Mouse (Mus musculus) embryo, embryonic 10 days (tissue): ENCODE measurements around the gene Atg10.
"Not testable (repeated sequence)": the region's sequence is repeated elsewhere in the genome, so short reads cannot be mapped to it uniquely, and the experiment has no call there.

Source experiments
- DNase-seq: peaks from one replicate; pipeline ENCODE4 v3.0.0-alpha.2; 2015; ENCODE audit warnings: low spot score

Atg10 gene

DNA sequence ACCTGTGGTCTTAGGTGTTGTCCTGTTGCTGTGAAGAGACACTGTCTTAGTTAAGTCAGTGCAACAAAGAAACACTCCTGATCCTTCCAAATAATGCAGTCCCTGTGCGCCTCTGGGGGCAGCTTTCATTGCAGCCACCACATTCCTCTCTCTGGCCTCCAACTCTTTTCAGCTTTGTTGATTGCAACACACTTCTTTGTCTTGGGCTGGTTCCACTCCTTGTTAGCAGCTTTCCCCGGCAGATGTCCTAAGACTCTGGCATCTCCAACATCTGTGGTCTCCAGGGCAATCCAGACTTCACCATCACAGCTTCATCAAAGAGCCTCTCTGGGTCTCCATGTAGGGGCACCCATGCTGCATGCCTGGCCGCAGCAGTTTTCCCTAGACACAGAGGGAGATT is 290.5 kb downstream of the Atg10 start:
- DNase-seq, result no peak

DNA sequence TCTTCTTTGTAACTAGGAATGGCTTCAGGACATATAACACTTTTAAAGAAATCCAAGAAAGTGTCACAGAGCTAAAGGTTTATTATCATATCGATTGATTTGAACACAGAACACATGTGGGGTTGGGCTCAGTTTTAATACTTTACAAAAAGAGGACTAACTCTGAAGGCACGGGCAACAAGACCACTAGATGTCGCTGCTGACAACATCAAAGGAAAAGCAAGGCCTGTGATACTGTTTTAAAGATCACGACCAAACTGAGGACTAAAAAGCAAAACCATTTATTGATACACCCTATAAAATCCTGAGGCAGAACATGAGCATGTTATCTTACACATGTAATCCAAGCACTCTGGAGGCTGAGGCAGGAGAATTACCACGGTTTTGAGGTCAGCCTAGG is 293.9 kb downstream of the Atg10 start:
- DNase-seq, result peak; percentile 86

DNA sequence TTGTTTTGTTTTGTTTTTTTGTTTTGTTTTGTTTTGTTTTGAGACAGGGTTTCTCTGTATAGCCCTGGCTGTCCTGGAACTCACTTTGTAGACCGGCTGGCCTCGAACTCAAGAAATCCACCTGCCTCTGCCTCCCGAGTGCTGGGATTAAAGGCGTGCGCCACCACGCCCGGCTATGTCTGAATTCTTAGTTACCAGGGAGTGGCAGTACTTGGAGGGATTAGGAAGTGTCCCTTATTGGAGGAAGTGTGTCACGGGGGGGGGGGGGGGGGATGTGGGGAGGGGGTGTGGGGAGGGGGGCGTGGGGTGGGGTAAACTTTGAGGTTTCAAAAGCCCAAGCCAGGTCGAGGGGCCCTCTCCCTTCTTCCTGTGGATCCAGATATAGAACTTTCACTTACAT is 295.5 kb downstream of the Atg10 start:
- DNase-seq, result not testable (repeated sequence)

- DNase-seq, result no peak
These were observed 296.7 kb downstream of the Atg10 start for GRCm38 (mm10) chr13:90926938-90927633.

DNA sequence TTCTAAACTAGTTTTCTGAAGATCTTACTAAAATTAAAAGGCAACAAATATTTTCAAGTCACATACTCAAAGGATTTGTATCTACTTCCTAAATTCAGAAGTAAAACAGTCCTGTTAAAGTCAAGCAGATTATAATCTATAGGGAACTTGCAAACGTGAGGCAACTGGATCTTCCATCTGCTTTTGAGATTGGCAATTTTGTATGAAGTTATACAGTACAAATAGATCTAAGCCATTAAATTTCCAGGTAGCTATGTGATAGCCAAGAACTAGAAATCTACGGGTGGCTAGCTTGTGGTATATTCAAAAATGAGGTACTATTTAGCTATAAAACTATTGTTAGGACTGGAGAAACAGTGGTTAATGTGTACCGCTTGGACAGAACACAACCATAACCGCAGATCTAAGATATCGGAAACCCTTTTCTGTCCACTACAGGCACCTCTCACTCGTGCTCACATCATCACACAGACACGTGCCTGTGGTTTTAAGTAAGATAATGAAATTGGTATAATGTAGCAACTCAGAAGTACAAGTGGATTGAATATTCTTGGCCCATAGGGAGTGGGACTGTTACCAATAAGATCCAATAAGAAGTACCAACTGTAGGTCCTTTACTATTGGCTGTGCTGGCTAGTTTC is 297.5 kb downstream of the Atg10 start:
- DNase-seq, result peak; percentile 25

- DNase-seq, result no peak
These were observed 298.6 kb downstream of the Atg10 start for GRCm38 (mm10) chr13:90925191-90925590.

- DNase-seq, result no peak
These were observed 299.7 kb downstream of the Atg10 start for GRCm38 (mm10) chr13:90924072-90924471.

GRCm38 (mm10) chr13:90923617-90924016 is 300.2 kb downstream of the Atg10 start:
- not testable (repeated sequence) for DNase-seq

GRCm38 (mm10) chr13:90922751-90923612 is 300.8 kb downstream of the Atg10 start, which contains the start of gene Rps23:
TSS of gene Rps23 (plus strand) at chr13:90922958.
- peak; percentile 94 for DNase-seq

DNA sequence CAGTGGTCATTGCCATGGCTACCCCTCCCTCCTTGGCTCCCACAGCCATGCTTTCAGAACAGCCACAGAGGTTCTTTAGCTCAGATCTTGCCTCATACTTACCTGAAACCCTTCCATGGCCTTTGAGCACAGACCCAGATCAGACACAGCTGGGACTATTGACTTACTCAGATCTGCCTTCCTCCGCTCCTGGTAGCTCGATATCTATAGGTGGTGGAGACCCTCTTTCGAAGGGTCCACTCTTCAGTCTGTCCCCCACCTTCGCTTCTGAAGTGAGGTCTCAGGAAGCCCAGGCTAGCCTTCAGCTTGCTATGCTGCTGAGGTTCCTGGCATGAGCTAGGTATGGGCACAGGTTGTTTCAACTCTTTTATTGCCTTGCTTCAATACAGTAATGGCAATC is 309.0 kb downstream of the Atg10 start:
- no peak for DNase-seq

DNA sequence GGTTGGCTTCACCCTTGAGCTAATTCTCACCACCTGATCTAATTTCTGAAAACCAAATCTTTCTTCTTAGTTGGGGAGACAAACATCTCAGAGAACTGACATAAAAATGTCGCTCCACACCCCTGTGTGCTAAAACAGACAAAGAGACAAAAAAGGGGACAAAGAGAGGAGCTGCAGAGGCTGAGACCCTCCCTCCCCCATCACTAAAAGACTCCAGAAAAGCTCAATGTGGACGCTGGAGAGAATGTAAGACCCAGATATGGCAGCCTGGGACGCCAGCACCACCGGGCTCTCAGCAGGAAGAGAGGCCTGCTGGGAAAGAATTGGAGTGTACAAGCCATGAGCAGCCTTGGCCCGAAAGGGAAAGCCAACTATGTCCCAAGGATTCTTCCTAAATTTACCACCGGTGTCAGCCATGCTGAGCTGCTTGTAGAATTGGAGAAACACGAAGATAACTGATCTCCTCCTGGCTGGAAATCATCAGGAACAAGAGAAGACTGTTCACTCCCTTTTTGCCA is 310.0 kb downstream of the Atg10 start:
- DNase-seq, result no peak

- DNase-seq, result no peak
These were observed 310.8 kb downstream of the Atg10 start for GRCm38 (mm10) chr13:90912760-90913674.

DNA sequence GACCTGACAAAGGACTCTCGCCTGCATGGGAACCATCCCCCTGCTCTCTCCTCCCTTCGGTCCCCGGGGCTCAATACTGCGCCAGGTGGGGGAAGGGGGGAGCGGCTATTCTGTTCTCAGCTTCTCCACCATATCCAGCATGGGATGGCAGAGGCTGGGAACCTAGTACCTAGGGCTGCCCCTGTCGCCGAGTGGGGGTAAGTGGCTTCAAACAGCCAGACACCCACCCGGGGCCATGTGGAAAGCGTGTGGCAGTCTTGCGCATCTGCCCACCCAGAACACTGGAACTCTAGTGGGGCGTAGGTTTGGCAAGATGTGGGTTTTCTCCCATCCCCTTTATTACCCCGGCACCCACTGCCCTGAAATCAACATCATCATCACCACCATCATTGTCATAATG is 316.4 kb downstream of the Atg10 start:
- DNase-seq, result no peak

GRCm38 (mm10) chr13:90905176-90905575 is 318.6 kb downstream of the Atg10 start, which contains the start of gene Atp6ap1l:
TSS of gene Atp6ap1l (minus strand) at chr13:90905355.
- no peak for DNase-seq

DNA sequence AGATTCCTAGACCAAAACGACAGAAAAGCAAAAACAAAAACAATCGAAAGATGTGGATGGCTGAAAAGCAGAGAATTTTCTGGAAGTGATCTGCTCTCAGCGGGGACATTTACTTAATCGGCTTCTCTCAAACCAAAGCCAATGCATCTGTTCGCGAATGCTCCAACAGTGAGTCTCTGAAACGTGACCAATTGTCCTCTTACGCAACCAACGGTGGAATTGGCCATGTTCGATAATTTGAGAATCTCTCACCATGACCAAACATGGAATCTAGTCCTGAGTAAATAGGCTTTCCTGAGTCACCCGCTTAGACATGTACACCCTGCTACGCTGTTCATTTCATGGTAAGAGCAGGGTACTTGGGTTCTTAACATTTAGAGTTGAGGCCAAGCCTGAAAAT is 326.9 kb downstream of the Atg10 start:
- no peak for DNase-seq

- DNase-seq, result no peak
These were observed 327.7 kb downstream of the Atg10 start for GRCm38 (mm10) chr13:90896098-90896497.

GRCm38 (mm10) chr13:90894819-90895218 is 328.9 kb downstream of the Atg10 start:
- DNase-seq, result no peak

GRCm38 (mm10) chr13:90890111-90890510 is 333.7 kb downstream of the Atg10 start:
- DNase-seq, result no peak

DNA sequence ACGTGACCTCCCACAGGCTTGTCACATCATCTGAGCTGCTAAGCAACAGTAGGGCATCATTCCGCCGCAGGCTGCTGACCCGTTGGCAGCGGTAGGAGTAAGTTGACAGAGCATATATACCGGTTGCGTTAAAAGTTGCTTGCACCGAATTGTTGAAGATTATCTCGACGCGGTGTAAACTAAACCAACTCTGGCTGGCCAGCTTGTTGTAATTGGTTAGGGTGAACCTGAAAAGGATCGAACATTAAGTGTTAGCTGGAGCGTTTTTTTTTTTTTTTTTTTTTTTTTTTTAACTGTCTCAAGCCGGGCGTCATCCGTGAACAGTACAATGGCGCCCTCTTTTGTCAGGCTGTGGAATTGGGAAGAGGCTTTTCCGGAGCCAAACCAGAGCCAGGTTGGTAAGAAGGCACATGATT is 337.2 kb downstream of the Atg10 start:
- DNase-seq, result peak; percentile 81

DNA sequence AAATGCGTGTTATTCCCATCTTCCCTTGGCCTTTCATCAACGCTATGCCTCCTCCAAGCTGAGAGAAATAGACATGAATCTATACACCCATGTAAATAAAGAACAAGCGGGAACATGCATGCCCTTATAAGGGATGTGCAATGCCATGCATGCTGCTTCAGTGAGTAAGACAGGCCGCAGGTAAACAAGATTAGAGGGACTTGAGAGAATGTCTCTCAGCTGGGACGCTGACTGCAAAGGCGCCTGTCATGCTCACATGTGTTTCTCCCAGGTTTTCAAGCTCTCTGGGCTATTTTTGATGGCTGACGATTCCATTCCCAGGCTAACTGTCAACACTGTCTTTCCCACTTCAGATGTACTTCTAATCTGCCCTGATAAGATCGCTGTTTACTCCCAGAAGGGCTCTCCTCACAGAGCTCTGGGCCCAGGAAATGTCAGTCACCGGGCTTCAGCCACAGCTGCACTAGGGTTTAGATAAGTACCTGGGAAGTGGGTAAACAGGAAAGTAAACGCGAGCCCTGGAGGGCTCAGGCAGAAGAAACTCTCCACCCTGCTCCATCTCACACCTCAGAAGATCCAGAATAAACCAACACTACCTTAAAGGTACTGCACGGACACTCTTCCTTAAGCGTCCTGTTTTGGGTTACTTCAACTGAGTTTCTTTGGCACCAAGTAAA is 337.8 kb downstream of the Atg10 start:
- peak; percentile 27 for DNase-seq
